Mouse (Mus musculus) hindbrain, embryonic 16.5 days (tissue): ENCODE results near the gene Ebf3. TPM values are rescaled to one million over a fixed set of nuclear protein-coding genes. Genes with fewer than 3 reads are reported as not detected.
A peak's percentile ranks its signal among the peaks of the same experiment; 100 is the strongest.

Experiments
- ATAC-seq: fragments of 200-750 bp; cut with Nextera tagmentation; 2 replicates; pipeline ENCODE4 v1.8.0; 2017; ENCODE audit warnings: moderate TSS enrichment, moderate library complexity
- H3K27ac ChIP-seq: fragments of 300-500 bp; sonication (generic); 2 replicates; pipeline ENCODE4 v1.5.1; 2014; ENCODE audit warnings: low read depth, mild to moderate bottlenecking, control low read depth, low read length, moderate library complexity
- H3K27me3 ChIP-seq: fragments of 300-500 bp; sonication (generic); replicated peaks from 2 replicates; pipeline ENCODE4 v1.6.1; 2014; ENCODE audit warnings: low read length; ENCODE audit not compliant: control insufficient read depth, insufficient read depth
- H3K36me3 ChIP-seq: fragments of 300-500 bp; sonication (generic); 2 replicates; pipeline ENCODE4 v1.6.1; 2014; ENCODE audit warnings: mild to moderate bottlenecking, low read length, moderate library complexity, mixed read lengths; ENCODE audit not compliant: control insufficient read depth, insufficient read depth
- H3K4me1 ChIP-seq: fragments of 300-500 bp; sonication (generic); 2 replicates; pipeline ENCODE4 v1.6.1; 2014; ENCODE audit warnings: low read depth, low read length; ENCODE audit not compliant: control insufficient read depth, insufficient read depth
- H3K4me2 ChIP-seq: fragments of 300-500 bp; sonication (generic); 2 replicates; pipeline ENCODE4 v1.6.1; 2014; ENCODE audit warnings: mild to moderate bottlenecking, low read length, control low read depth, moderate library complexity
- H3K4me3 ChIP-seq: fragments of 300-500 bp; sonication (generic); 2 replicates; pipeline ENCODE4 v1.5.1; 2014; ENCODE audit warnings: mild to moderate bottlenecking, low read length, control low read depth, moderate library complexity
- H3K9ac ChIP-seq: fragments of 300-500 bp; sonication (generic); 2 replicates; pipeline ENCODE4 v1.6.1; 2014; ENCODE audit warnings: low read depth, mild to moderate bottlenecking, control low read depth, low read length, moderate library complexity
- H3K9me3 ChIP-seq: fragments of 300-500 bp; sonication (generic); 2 replicates; pipeline ENCODE4 v1.6.1; 2014; ENCODE audit warnings: mild to moderate bottlenecking, low read length, moderate library complexity; ENCODE audit not compliant: control insufficient read depth
- WGBS: fragments of 180-500 bp; shearing (Covaris S2); extraction: QIAGEN DNeasy Blood & Tissue Kit; methylation state at CpG from one replicate; pipeline ENCODE4 v1.1.7; 2014; 5-methylcytosine and 5-hydroxymethylcytosine counted together
- polyA plus RNA-seq: library from polyadenylated mRNA; unstranded; fragments of >200 nt; fragmentation: Nextera tagmentation; extraction: Ambion mirVana; gene quantifications from 2 replicates; pipeline ENCODE4 v1.2.1, GENCODE M21; 2015

Ebf3 gene
- polyA plus RNA-seq, 1 experiment from 2014 or later = 10.7 TPM

- H3K9ac ChIP-seq = peak overlapping the region; percentile 43
- peak overlapping the region; percentile 86 for H3K27ac ChIP-seq
- no peak for ATAC-seq
- 2% methylated on average over 48 of the region's 48 CpGs for WGBS
- H3K9me3 ChIP-seq = no peaks in the 10 kb centered on the region
- peak overlapping the region; percentile 83 for H3K4me2 ChIP-seq
- peak overlapping the region; percentile 3 for H3K4me3 ChIP-seq
- H3K27me3 ChIP-seq = peaks cover 12% of the 10 kb centered on the region
- no peaks in the 10 kb centered on the region for H3K36me3 ChIP-seq
- H3K4me1 ChIP-seq = peaks cover 26% of the 10 kb centered on the region
Measured at GRCm38 (mm10) chr7:137318924-137319885, 5.0 kb upstream of the Ebf3 start.

- WGBS = 11% methylated on average over 9 of the region's 9 CpGs
- ATAC-seq = no peak
- H3K9ac ChIP-seq = no peak overlapping the region
Measured at GRCm38 (mm10) chr7:137318383-137318775, 4.1 kb upstream of the Ebf3 start.

GRCm38 (mm10) chr7:137317659-137318382 is 3.6 kb upstream of the Ebf3 start:
- no peaks in the 10 kb centered on the region for H3K9me3 ChIP-seq
- H3K4me2 ChIP-seq = peak overlapping the region; percentile 83
- H3K27ac ChIP-seq = peak overlapping the region; percentile 86
- no peaks in the 10 kb centered on the region for H3K36me3 ChIP-seq
- H3K27me3 ChIP-seq = peaks cover 3% of the 10 kb centered on the region; the same call in 1 of the 2 replicates
- 3% methylated on average over 24 of the region's 24 CpGs for WGBS
- H3K4me3 ChIP-seq = peak overlapping the region; percentile 32
- peaks cover 31% of the 10 kb centered on the region for H3K4me1 ChIP-seq
- no peak for ATAC-seq
- H3K9ac ChIP-seq = peak overlapping the region; percentile 57; the same call in 1 of the 2 replicates

More at GRCm38 (mm10) chr7:137318383-137318775, 4.1 kb upstream of the Ebf3 start:
- peak overlapping the region; percentile 86 for H3K27ac ChIP-seq
- peaks cover 28% of the 10 kb centered on the region for H3K4me1 ChIP-seq
- H3K4me3 ChIP-seq = peak overlapping the region; percentile 2; the same call in 1 of the 2 replicates
- H3K4me2 ChIP-seq = peak overlapping the region; percentile 83
- H3K9me3 ChIP-seq = no peaks in the 10 kb centered on the region
- peaks cover 6% of the 10 kb centered on the region for H3K27me3 ChIP-seq
- no peaks in the 10 kb centered on the region for H3K36me3 ChIP-seq

DNA sequence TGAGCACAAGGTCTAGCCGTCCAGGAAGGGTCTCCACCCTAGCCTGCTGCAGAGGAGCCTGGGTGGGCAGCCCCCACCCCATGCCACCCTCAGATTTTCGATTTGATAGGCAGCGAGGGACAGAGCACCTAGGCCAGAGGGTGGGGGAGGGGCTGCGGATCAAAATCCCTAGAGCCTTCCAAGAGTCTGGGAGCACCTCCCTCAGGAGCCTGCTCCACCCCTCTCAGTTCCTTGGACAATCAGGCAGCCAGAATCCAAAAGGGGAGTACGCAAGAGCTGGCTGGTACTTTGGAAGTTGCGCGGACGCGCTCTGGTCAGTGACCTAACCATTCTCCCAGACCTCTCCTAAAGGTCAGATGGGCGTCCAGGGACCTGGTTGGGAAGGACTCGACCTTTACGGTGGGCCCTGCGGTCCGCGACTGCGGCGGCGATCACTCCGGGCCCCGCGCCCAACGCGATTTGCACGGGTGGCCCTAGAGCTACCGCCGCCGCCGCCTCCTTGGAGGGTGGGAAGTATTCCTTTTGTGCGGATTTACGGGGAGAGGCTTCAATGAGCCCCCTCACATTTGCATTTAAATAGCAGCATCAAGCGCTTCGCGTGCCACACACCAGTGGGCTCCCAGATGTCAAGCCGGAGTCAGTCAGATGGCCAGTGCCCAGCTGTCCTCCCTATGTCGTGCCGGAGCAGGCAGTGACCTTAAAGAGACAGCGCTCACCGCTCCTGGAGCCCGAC is 2.8 kb upstream of the Ebf3 start:
- 0 out of 2 replicates have a peak, but pooled peaks have one; percentile 10 for ATAC-seq
- H3K4me1 ChIP-seq = peaks cover 26% of the 10 kb centered on the region
- no peaks in the 10 kb centered on the region for H3K36me3 ChIP-seq
- H3K4me3 ChIP-seq = peak overlapping the region; percentile 32
- H3K9me3 ChIP-seq = no peaks in the 10 kb centered on the region
- peak overlapping the region; percentile 57 for H3K9ac ChIP-seq
- under 1% methylated on average over 39 of the region's 39 CpGs for WGBS
- peak overlapping the region; percentile 83 for H3K4me2 ChIP-seq
- H3K27me3 ChIP-seq = no peaks in the 10 kb centered on the region
- H3K27ac ChIP-seq = peak overlapping the region; percentile 86

DNA sequence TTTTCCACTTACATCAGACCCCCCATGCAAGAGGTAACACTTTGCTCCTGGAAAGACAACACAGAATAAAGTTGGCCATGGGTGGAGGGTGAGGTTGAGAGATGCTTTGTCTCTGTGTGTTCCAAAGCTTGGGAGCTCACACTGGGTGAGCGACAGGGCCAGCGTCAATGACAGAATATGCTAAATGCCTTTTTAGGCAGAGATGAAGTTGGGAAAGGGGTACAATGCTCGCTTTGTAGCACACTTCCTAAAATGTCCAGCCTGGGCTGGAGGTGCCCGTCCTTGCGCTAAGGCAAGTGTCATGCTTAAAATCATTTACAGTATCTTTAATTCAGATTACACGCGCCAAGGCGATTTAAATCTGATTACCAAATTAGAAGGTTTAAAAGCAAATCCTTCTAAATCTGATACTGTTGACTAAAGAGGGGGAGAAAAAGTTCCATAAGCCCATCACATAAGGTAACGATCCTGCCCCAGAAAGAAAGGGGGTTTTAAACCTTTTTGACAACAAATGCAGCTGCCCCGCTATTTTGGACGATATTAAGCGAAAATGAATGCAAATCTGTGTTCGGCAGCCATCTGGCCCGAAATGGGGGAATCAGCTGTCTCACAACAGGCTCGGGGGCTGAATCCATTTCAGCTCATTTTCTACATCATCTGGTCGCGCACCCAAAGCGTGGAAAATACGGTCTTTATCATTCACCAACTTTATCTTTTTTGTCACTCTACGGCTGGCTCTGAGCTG is 2.1 kb upstream of the Ebf3 start:
- Histone ChIP-seq H3K4me1 (peaks cover 21% of the 10 kb centered on the region), H3K27me3 (no peaks in the 10 kb centered on the region)
- WGBS = 4% methylated on average over 20 of the region's 20 CpGs

GRCm38 (mm10) chr7:137315544-137315940 is 1.3 kb upstream of the Ebf3 start:
- no peak for ATAC-seq
- peak overlapping the region; percentile 71 for H3K9ac ChIP-seq
- no peaks in the 10 kb centered on the region for H3K27me3 ChIP-seq
- H3K4me3 ChIP-seq = peak overlapping the region; percentile 66
- WGBS = 5% methylated on average over 19 of the region's 19 CpGs
- peak overlapping the region; percentile 83 for H3K4me2 ChIP-seq
- H3K27ac ChIP-seq = peak overlapping the region; percentile 96
- H3K36me3 ChIP-seq = no peaks in the 10 kb centered on the region
- H3K4me1 ChIP-seq = peaks cover 19% of the 10 kb centered on the region
- no peaks in the 10 kb centered on the region for H3K9me3 ChIP-seq

More for the DNA sequence above, 2.1 kb upstream of the Ebf3 start:
- no peaks in the 10 kb centered on the region for H3K36me3 ChIP-seq
- peak overlapping the region; percentile 32 for H3K4me3 ChIP-seq
- peak overlapping the region; percentile 86 for H3K27ac ChIP-seq
- peak overlapping the region; percentile 57 for H3K9ac ChIP-seq
- H3K9me3 ChIP-seq = no peaks in the 10 kb centered on the region
- no peak for ATAC-seq
- H3K4me2 ChIP-seq = peak overlapping the region; percentile 83

DNA sequence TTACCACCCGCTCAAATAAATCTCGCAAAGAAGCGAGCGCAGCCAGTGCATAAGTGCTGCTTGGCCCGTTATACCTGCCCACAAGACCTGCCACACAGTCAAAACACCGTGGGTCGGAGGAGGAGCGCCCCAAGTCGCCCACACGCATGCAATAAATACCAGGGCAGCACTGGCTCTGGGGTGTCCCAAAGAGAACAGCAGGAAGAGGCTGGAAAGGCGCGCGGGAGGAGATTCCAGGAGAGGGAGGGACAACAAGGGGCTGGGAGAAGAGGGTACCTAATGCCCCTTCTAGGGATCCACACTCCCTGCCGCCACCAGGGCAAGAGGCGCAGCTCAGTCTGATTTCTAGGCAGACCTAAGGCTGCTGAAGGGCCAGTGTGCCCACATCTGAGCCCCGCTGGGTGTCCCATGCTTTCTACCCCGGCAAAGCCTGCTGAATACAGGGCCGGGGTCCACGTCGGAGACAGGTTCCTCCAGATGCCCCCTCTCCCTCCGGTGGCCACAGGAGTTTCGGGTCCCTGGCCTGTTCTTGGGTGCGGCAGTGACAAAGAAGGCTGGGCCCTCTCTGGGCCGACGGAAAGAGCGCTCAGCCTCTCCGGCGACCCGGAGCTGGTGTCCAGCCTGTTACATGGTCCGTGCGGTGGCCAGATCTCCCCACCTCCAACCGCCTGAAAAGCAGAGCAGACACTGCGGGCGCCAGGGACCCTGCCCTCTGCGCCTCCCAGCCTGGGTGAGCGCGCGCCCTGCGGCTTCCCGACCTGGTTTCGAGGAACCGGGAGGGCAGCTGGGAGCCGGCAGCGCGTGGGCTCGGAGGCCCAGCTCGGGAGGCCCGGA is 682 bp upstream of the Ebf3 start:
- H3K4me3 ChIP-seq = peak overlapping the region; percentile 66
- H3K27ac ChIP-seq = peak overlapping the region; percentile 96
- H3K9ac ChIP-seq = peak overlapping the region; percentile 71
- peak; percentile 28 for ATAC-seq
- no peaks in the 10 kb centered on the region for H3K27me3 ChIP-seq
- peak overlapping the region; percentile 83 for H3K4me2 ChIP-seq
- H3K9me3 ChIP-seq = no peaks in the 10 kb centered on the region
- peaks cover 20% of the 10 kb centered on the region for H3K4me1 ChIP-seq
- 2% methylated on average over 46 of the region's 48 CpGs for WGBS
- H3K36me3 ChIP-seq = no peaks in the 10 kb centered on the region
